Mouse (Mus musculus) midbrain, embryonic 10.5 days (tissue): Measurements from ENCODE around the gene Ankrd22. TPM values are rescaled to one million over a fixed set of nuclear protein-coding genes. Genes with fewer than 3 reads are reported as not detected.

ENCODE experiments used
- DNase-seq: peaks from one replicate; pipeline ENCODE4 v3.0.0-alpha.2; 2017; ENCODE audit warnings: low spot score
- H3K27ac ChIP-seq: fragments of 300-500 bp; sonication (generic); replicated peaks from 2 replicates; pipeline ENCODE4 v1.5.1; 2016; ENCODE audit warnings: mild to moderate bottlenecking
- H3K27me3 ChIP-seq: fragments of 300-500 bp; sonication (generic); 2 replicates; pipeline ENCODE4 v1.6.1; 2016; ENCODE audit warnings: low read depth, mild to moderate bottlenecking; ENCODE audit not compliant: poor library complexity, severe bottlenecking
- H3K36me3 ChIP-seq: fragments of 300-500 bp; sonication (generic); 2 replicates; pipeline ENCODE4 v1.6.1; 2016; ENCODE audit warnings: mild to moderate bottlenecking, moderate library complexity
- H3K4me1 ChIP-seq: fragments of 300-500 bp; sonication (generic); 2 replicates; pipeline ENCODE4 v1.6.1; 2016
- H3K4me3 ChIP-seq: fragments of 300-500 bp; sonication (generic); 2 replicates; pipeline ENCODE4 v1.5.1; 2016; ENCODE audit warnings: mild to moderate bottlenecking, moderate library complexity
- H3K9me3 ChIP-seq: fragments of 300-500 bp; sonication (generic); replicated peaks from 2 replicates; pipeline ENCODE4 v1.6.1; 2016; ENCODE audit warnings: mild to moderate bottlenecking
- WGBS: fragments of 180-500 bp; shearing (Covaris S2); methylation state at CpG from one replicate; pipeline ENCODE4 v1.1.7; 2016; 5-methylcytosine and 5-hydroxymethylcytosine counted together
- polyA plus RNA-seq: library from polyadenylated mRNA; unstranded; fragments of >200 nt; fragmentation: Nextera tagmentation; extraction: Ambion mirVana; gene quantifications from 2 replicates; pipeline ENCODE4 v1.2.1, GENCODE M21; 2016

The Ankrd22 gene
- polyA plus RNA-seq, 1 experiment from 2014 or later = 0.11 TPM

DNA sequence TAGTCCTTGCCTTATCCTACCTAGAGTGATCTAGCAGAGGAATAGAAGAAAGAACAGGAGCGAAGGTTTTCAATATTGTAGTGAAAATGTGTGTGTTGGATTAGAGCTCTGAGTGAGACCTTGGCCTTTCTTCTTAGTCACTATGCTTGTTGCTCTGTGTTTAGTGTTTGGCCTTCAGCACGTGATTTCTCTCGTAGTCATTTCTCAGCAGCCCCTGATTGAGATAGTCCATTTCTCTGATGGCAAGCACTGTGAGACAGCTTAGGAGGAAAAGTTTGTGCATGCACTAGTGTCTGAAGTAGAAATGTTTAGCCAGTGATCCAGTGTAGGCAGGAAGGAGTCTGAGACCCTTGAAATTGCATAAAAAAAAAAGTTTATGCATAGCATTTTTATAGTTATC lies 61.0 kb downstream of the Ankrd22 start:
- H3K4me3 ChIP-seq = no peak overlapping the region
- H3K9me3 ChIP-seq = no peaks in the 10 kb centered on the region
- no peak overlapping the region for H3K27ac ChIP-seq
- no peaks in the 10 kb centered on the region for H3K4me1 ChIP-seq
- DNase-seq = no peak
- H3K36me3 ChIP-seq = no peaks in the 10 kb centered on the region
- no peaks in the 10 kb centered on the region for H3K27me3 ChIP-seq
- WGBS = 89% methylated on average over 3 of the region's 3 CpGs

GRCm38 (mm10) chr19:34101888-34102287 lies 64.0 kb downstream of the Ankrd22 start:
- Histone ChIP-seq H3K27ac (no peak overlapping the region), H3K4me1 (no peaks in the 10 kb centered on the region), H3K4me3 (no peak overlapping the region), H3K9me3 (no peaks in the 10 kb centered on the region), H3K36me3 (no peaks in the 10 kb centered on the region), H3K27me3 (no peaks in the 10 kb centered on the region)
- WGBS = 91% methylated on average over 7 of the region's 7 CpGs
- DNase-seq = no peak

- Histone ChIP-seq H3K4me1 (no peaks in the 10 kb centered on the region), H3K36me3 (no peaks in the 10 kb centered on the region), H3K4me3 (no peak within 1 kb of the TSS), H3K27me3 (no peaks in the 10 kb centered on the region), H3K27ac (no peak within 1 kb of the TSS), H3K9me3 (no peaks in the 10 kb centered on the region)
- DNase-seq = no peak
- 86% methylated on average over 4 of the region's 4 CpGs for WGBS
These were observed 65.2 kb downstream of the Ankrd22 start, which contains the start of gene Lipm for GRCm38 (mm10) chr19:34100633-34101032. Lipm (plus strand) TSS chr19:34100933.

DNA sequence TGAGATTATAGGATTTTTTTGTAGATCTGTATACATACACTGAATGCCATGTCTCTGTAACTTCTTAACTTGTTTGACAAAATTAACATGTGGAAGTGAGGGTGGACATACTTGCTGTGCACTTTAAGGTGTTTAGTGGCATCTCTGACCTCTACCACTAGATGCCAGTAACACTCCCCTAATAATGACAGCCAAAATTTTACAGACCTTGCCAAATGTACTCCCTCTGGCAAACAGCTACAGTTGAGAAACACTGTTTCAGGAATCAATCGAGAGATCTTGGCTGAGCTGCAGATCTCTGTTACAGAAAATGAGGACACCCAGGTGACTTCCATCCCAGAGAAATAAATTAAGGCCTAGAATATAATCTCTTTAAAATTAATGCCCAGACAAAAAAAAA lies 69.6 kb downstream of the Ankrd22 start:
- Histone ChIP-seq H3K4me3 (no peak overlapping the region), H3K27me3 (no peaks in the 10 kb centered on the region), H3K4me1 (no peaks in the 10 kb centered on the region), H3K27ac (no peak overlapping the region), H3K9me3 (no peaks in the 10 kb centered on the region), H3K36me3 (no peaks in the 10 kb centered on the region)
- WGBS = 78% methylated on average over 1 of the region's 1 CpGs
- DNase-seq = no peak

DNA sequence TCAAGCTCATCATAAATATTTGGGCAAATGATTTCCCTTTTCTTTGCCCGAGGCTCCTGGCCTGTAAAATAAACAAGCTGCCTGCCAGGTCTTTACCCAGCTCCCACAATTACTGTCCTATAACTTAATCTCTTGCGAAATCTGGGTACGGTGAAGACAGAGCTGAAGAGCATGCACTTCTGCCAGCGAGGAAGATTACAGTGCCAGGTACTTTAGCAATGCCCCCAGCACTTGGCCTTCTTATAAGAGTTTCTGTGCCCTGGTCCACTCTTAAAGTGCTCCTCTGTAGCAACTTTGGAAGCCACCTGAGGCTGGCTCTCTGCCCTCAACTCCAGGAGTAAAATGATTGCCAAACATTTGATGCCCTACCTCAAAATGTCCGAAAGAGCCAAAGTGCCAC lies 70.5 kb downstream of the Ankrd22 start:
- no peak for DNase-seq
- Histone ChIP-seq H3K36me3 (no peaks in the 10 kb centered on the region), H3K4me3 (no peak overlapping the region), H3K4me1 (no peaks in the 10 kb centered on the region), H3K9me3 (no peaks in the 10 kb centered on the region), H3K27me3 (no peaks in the 10 kb centered on the region), H3K27ac (no peak overlapping the region)
- WGBS = 85% methylated on average over 5 of the region's 5 CpGs

GRCm38 (mm10) chr19:34089011-34089680 lies 76.7 kb downstream of the Ankrd22 start:
- Histone ChIP-seq H3K4me3 (no peak overlapping the region), H3K4me1 (no peaks in the 10 kb centered on the region), H3K27me3 (no peaks in the 10 kb centered on the region), H3K36me3 (no peaks in the 10 kb centered on the region), H3K27ac (no peak overlapping the region), H3K9me3 (no peaks in the 10 kb centered on the region)
- DNase-seq = no peak
- WGBS = 79% methylated on average over 3 of the region's 3 CpGs

GRCm38 (mm10) chr19:34078130-34078529 lies 87.7 kb downstream of the Ankrd22 start:
- no peak overlapping the region for H3K4me3 ChIP-seq
- no peak overlapping the region for H3K27ac ChIP-seq
- H3K4me1 ChIP-seq = no peaks in the 10 kb centered on the region
- no peaks in the 10 kb centered on the region for H3K9me3 ChIP-seq
- 94% methylated on average over 2 of the region's 2 CpGs for WGBS
- DNase-seq = no peak
- no peaks in the 10 kb centered on the region for H3K27me3 ChIP-seq
- H3K36me3 ChIP-seq = no peaks in the 10 kb centered on the region

DNA sequence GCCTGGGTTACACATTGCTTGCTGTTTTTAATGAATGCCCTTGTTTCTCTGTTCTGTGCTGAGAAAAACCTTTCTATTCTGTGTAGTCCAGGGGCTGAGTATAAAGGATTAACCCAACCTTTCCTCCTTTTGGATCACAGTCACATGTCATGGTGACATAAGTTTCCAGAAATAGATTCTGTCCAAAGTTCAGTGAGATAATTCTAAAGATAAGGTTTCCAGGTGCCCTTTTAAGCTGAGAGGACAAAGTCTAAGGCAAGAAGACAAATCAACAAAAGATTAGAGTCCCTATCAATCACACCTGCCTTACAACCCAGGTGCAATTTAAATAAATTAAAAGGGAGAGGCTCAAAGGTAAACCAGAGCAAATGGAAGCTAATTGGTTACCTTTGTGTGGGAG lies 91.6 kb downstream of the Ankrd22 start:
- H3K36me3 ChIP-seq = no peaks in the 10 kb centered on the region
- no peaks in the 10 kb centered on the region for H3K27me3 ChIP-seq
- H3K4me1 ChIP-seq = no peaks in the 10 kb centered on the region
- no peak overlapping the region for H3K4me3 ChIP-seq
- no peak for DNase-seq
- no peak overlapping the region for H3K27ac ChIP-seq
- H3K9me3 ChIP-seq = no peaks in the 10 kb centered on the region

Other genes starting within 250 kb of the Ankrd22 start
- gene Lipf, start 204.9 kb downstream of the Ankrd22 start, polyA plus RNA-seq = not detected in 2 replicates
- not detected in 2 replicates for gene Lipk, start 157.8 kb downstream of the Ankrd22 start, polyA plus RNA-seq
- gene Lipn, start 98.7 kb downstream of the Ankrd22 start, polyA plus RNA-seq = not detected in 2 replicates
- gene Lipm, start 65.1 kb downstream of the Ankrd22 start, polyA plus RNA-seq = not detected in 2 replicates
- gene Stambpl1, start 26.2 kb upstream of the Ankrd22 start, polyA plus RNA-seq = 1.9 and 2.2 TPM in 2 replicates
- 19.0 and 33.6 TPM in 2 replicates for gene Acta2, start 89.5 kb upstream of the Ankrd22 start, polyA plus RNA-seq
- gene Fas, start 124.6 kb upstream of the Ankrd22 start, polyA plus RNA-seq = 0.38 and 0.41 TPM in 2 replicates